Mouse (Mus musculus) intestine, postnatal 0 days (tissue): ENCODE results near the gene Gna11. TPM values are rescaled to one million over a fixed set of nuclear protein-coding genes. Genes with fewer than 3 reads are reported as not detected.

Experiments
- ATAC-seq: fragments of 200-750 bp; cut with Nextera tagmentation; 2 replicates; pipeline ENCODE4 v1.8.0; 2017; ENCODE audit warnings: mild to moderate bottlenecking, moderate TSS enrichment, moderate library complexity
- H3K27ac ChIP-seq: fragments of 300-500 bp; sonication (generic); 2 replicates; pipeline ENCODE4 v1.5.1; 2014; ENCODE audit warnings: mild to moderate bottlenecking, low read depth, low read length, moderate library complexity
- H3K27me3 ChIP-seq: fragments of 300-500 bp; sonication (generic); replicated peaks from 2 replicates; pipeline ENCODE4 v1.6.1; 2014; ENCODE audit warnings: low read length, mixed read lengths; ENCODE audit not compliant: control insufficient read depth, insufficient read depth
- H3K36me3 ChIP-seq: fragments of 300-500 bp; sonication (generic); 2 replicates; pipeline ENCODE4 v1.6.1; 2014; ENCODE audit warnings: mild to moderate bottlenecking, moderate library complexity; ENCODE audit not compliant: control insufficient read depth, insufficient read depth
- H3K4me1 ChIP-seq: fragments of 300-500 bp; sonication (generic); replicated peaks from 2 replicates; pipeline ENCODE4 v1.6.1; 2014; ENCODE audit warnings: antibody characterized with exemption, low read length, mixed read lengths; ENCODE audit not compliant: control insufficient read depth, insufficient read depth
- H3K4me2 ChIP-seq: fragments of 300-500 bp; sonication (generic); replicated peaks from 2 replicates; pipeline ENCODE4 v1.6.1; 2014; ENCODE audit warnings: low read depth, mild to moderate bottlenecking, moderate library complexity
- H3K4me3 ChIP-seq: fragments of 300-500 bp; sonication (generic); 2 replicates; pipeline ENCODE4 v1.5.1; 2014; ENCODE audit warnings: low read depth, low read length
- H3K9ac ChIP-seq: fragments of 300-500 bp; sonication (generic); 2 replicates; pipeline ENCODE4 v1.6.1; 2014; ENCODE audit warnings: mild to moderate bottlenecking, low read depth, low read length
- H3K9me3 ChIP-seq: fragments of 300-500 bp; sonication (generic); 2 replicates; pipeline ENCODE4 v1.6.1; 2016; ENCODE audit warnings: mixed run types; ENCODE audit not compliant: control insufficient read depth
- CTCF ChIP-seq: sonication (generic); IDR thresholded peaks from 2 replicates; pipeline ENCODE4 v1.5.1; 2016; ENCODE audit warnings: low read depth, mild to moderate bottlenecking, control low read depth, antibody characterized with exemption, moderate library complexity
- WGBS: fragments of 180-500 bp; shearing (Covaris S2); extraction: QIAGEN DNeasy Blood & Tissue Kit; methylation state at CpG from one replicate; pipeline ENCODE4 v1.1.7; 2014; 5-methylcytosine and 5-hydroxymethylcytosine counted together
- polyA plus RNA-seq: library from polyadenylated mRNA; unstranded; fragments of >200 nt; fragmentation: Nextera tagmentation; extraction: Ambion mirVana; gene quantifications from 2 replicates; pipeline ENCODE4 v1.2.1, GENCODE M21; 2015

Gene Gna11
- polyA plus RNA-seq, 1 experiment from 2014 or later = 188 TPM

GRCm38 (mm10) chr10:81563481-81563880 lies 18.5 kb upstream of the Gna11 start:
- H3K4me3 ChIP-seq = no peak overlapping the region
- TF ChIP-seq CTCF = no peak
- H3K27ac ChIP-seq = 0 out of 2 replicates have a peak overlapping the region, but pooled peaks have one; percentile 4
- peaks cover 4% of the 10 kb centered on the region; the same call in 1 of the 2 replicates for H3K4me1 ChIP-seq
- H3K9me3 ChIP-seq = no peaks in the 10 kb centered on the region
- no peak for ATAC-seq
- H3K27me3 ChIP-seq = no peaks in the 10 kb centered on the region
- peaks cover 38% of the 10 kb centered on the region for H3K36me3 ChIP-seq
- 35% methylated on average over 6 of the region's 6 CpGs for WGBS
- peak overlapping the region; percentile 22 for H3K4me2 ChIP-seq
- no peak overlapping the region for H3K9ac ChIP-seq

DNA sequence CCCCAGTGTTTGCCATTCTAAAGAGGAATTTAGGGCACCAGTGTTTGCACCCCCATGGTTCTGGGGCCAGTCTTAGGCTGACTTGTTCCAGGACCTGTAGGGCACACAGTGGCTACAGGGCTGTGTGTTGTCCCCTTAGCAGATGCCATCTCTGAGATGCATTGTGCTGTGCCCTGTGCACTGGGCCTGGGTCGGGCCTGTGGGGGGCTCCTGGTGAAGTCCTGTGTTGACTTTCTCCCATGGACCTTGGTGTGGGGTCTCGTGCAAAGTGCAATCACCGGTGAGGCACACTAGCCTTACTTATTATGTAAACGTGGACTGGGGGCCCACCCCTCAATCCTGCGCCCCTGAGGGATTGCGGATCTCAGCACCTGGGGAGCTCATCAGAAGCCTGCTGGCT lies 17.4 kb upstream of the Gna11 start:
- H3K36me3 ChIP-seq = peaks cover 38% of the 10 kb centered on the region
- no peaks in the 10 kb centered on the region for H3K27me3 ChIP-seq
- no peak for TF ChIP-seq CTCF
- ATAC-seq = no peak
- H3K27ac ChIP-seq = no peak overlapping the region
- no peaks in the 10 kb centered on the region for H3K9me3 ChIP-seq
- WGBS = 49% methylated on average over 6 of the region's 6 CpGs
- no peak overlapping the region for H3K4me3 ChIP-seq
- H3K9ac ChIP-seq = no peak overlapping the region
- peaks cover 4% of the 10 kb centered on the region; the same call in 1 of the 2 replicates for H3K4me1 ChIP-seq
- peak overlapping the region; percentile 30 for H3K4me2 ChIP-seq

GRCm38 (mm10) chr10:81560719-81561459 lies 15.9 kb upstream of the Gna11 start:
- H3K4me3 ChIP-seq = peak overlapping the region; percentile 79
- peak overlapping the region; percentile 96 for H3K27ac ChIP-seq
- peaks cover 27% of the 10 kb centered on the region for H3K36me3 ChIP-seq
- H3K4me2 ChIP-seq = peak overlapping the region; percentile 90
- no peak for TF ChIP-seq CTCF
- ATAC-seq = peak; percentile 11
- H3K4me1 ChIP-seq = peaks cover 4% of the 10 kb centered on the region; the same call in 1 of the 2 replicates
- WGBS = 7% methylated on average over 16 of the region's 16 CpGs
- peak overlapping the region; percentile 92 for H3K9ac ChIP-seq
- no peaks in the 10 kb centered on the region for H3K9me3 ChIP-seq
- no peaks in the 10 kb centered on the region for H3K27me3 ChIP-seq

- Histone ChIP-seq H3K27ac (peak overlapping the region; percentile 96), H3K4me1 (peaks cover 4% of the 10 kb centered on the region; the same call in 1 of the 2 replicates), H3K9ac (peak overlapping the region; percentile 92), H3K27me3 (no peaks in the 10 kb centered on the region), H3K9me3 (no peaks in the 10 kb centered on the region), H3K4me2 (peak overlapping the region; percentile 90), H3K4me3 (peak overlapping the region; percentile 79), H3K36me3 (peaks cover 17% of the 10 kb centered on the region)
- peak; percentile 42 for ATAC-seq
- TF ChIP-seq CTCF = peak; percentile 26; the same call in 1 of the 2 replicates
- 2% methylated on average over 33 of the region's 36 CpGs for WGBS
Observed at GRCm38 (mm10) chr10:81559627-81560539, 14.9 kb upstream of the Gna11 start.

GRCm38 (mm10) chr10:81559163-81559626 lies 14.2 kb upstream of the Gna11 start, which contains the start of gene Aes:
Gene Aes, plus strand, starts transcription at chr10:81559488.
- Histone ChIP-seq H3K36me3 (peaks cover 10% of the 10 kb centered on the region), H3K27me3 (no peaks in the 10 kb centered on the region), H3K27ac (peak within 1 kb of the TSS; percentile 96), H3K4me1 (peaks cover 4% of the 10 kb centered on the region; the same call in 1 of the 2 replicates), H3K9me3 (no peaks in the 10 kb centered on the region), H3K4me3 (peak within 1 kb of the TSS; percentile 79), H3K4me2 (peak within 1 kb of the TSS; percentile 90), H3K9ac (peak within 1 kb of the TSS; percentile 92)
- WGBS = 1% methylated on average over 31 of the region's 53 CpGs
- peak; percentile 73 for ATAC-seq
- no peak for TF ChIP-seq CTCF

GRCm38 (mm10) chr10:81557491-81557890 lies 12.5 kb upstream of the Gna11 start:
- ATAC-seq = no peak

More at GRCm38 (mm10) chr10:81557491-81557890, 12.5 kb upstream of the Gna11 start:
- WGBS = 33% methylated on average over 1 of the region's 1 CpGs
- H3K9me3 ChIP-seq = no peaks in the 10 kb centered on the region
- H3K27ac ChIP-seq = no peak overlapping the region
- H3K4me3 ChIP-seq = no peak overlapping the region
- peaks cover 4% of the 10 kb centered on the region; the same call in 1 of the 2 replicates for H3K4me1 ChIP-seq
- no peaks in the 10 kb centered on the region for H3K27me3 ChIP-seq
- 0 out of 2 replicates have a peak, but pooled peaks cover 6% of the 10 kb centered on the region for H3K36me3 ChIP-seq
- no peak overlapping the region for H3K4me2 ChIP-seq
- H3K9ac ChIP-seq = no peak overlapping the region
- TF ChIP-seq CTCF = no peak
